Mouse (Mus musculus): ENCODE measurements around the gene Tmem79.

Gene Tmem79

GRCm38 (mm10) chr3:88280035-88280434 is 55.9 kb downstream of the Tmem79 start:
- no peak for TF ChIP-seq GATA4 (IDR thresholded peaks at IDR 0.05; ENCODE audit: insufficient replicate concordance, low read length)

Measured in liver, adult (tissue).